Mouse (Mus musculus) forebrain, postnatal 0 days (tissue): ENCODE results near the gene Ddx31. TPM values are rescaled to one million over a fixed set of nuclear protein-coding genes. Genes with fewer than 3 reads are reported as not detected.

ENCODE experiments used
- ATAC-seq: fragments of 200-750 bp; cut with Nextera tagmentation; 2 replicates; pipeline ENCODE4 v1.8.0; 2017; ENCODE audit warnings: mild to moderate bottlenecking, moderate library complexity
- DNase-seq: peaks from one replicate; pipeline ENCODE4 v3.0.0-alpha.2; 2015
- H3K27ac ChIP-seq: fragments of 300-500 bp; sonication (generic); 2 replicates; pipeline ENCODE4 v1.5.1; 2014; ENCODE audit warnings: low read depth, mild to moderate bottlenecking, antibody characterized with exemption, low read length, moderate library complexity, mixed read lengths
- H3K27me3 ChIP-seq: fragments of 300-500 bp; sonication (generic); 2 replicates; pipeline ENCODE4 v1.6.1; 2014; ENCODE audit warnings: mild to moderate bottlenecking, low read length, mixed read lengths; ENCODE audit not compliant: insufficient read depth
- H3K36me3 ChIP-seq: fragments of 300-500 bp; sonication (generic); 2 replicates; pipeline ENCODE4 v1.6.1; 2014; ENCODE audit warnings: mild to moderate bottlenecking, moderate library complexity; ENCODE audit not compliant: insufficient read depth
- H3K4me1 ChIP-seq: fragments of 300-500 bp; sonication (generic); 2 replicates; pipeline ENCODE4 v1.6.1; 2014; ENCODE audit warnings: antibody characterized with exemption; ENCODE audit not compliant: insufficient read depth
- H3K4me2 ChIP-seq: fragments of 300-500 bp; sonication (generic); 2 replicates; pipeline ENCODE4 v1.6.1; 2014; ENCODE audit warnings: low read depth, mild to moderate bottlenecking, moderate library complexity
- H3K4me3 ChIP-seq: fragments of 300-500 bp; sonication (generic); 2 replicates; pipeline ENCODE4 v1.5.1; 2014; ENCODE audit warnings: low read depth, low read length, mixed read lengths
- H3K9ac ChIP-seq: fragments of 300-500 bp; sonication (generic); 2 replicates; pipeline ENCODE4 v1.6.1; 2014; ENCODE audit warnings: mild to moderate bottlenecking
- H3K9me3 ChIP-seq: fragments of 300-500 bp; sonication (generic); 2 replicates; pipeline ENCODE4 v1.6.1; 2016; ENCODE audit warnings: low read length
- CTCF ChIP-seq: sonication (generic); IDR thresholded peaks from 2 replicates; pipeline ENCODE4 v1.5.1; 2016; ENCODE audit warnings: antibody characterized with exemption, control low read depth, low read depth
- WGBS: fragments of 180-500 bp; shearing (Covaris S2); extraction: QIAGEN DNeasy Blood & Tissue Kit; methylation state at CpG from one replicate; pipeline ENCODE4 v1.1.7; 2014; 5-methylcytosine and 5-hydroxymethylcytosine counted together
- polyA plus RNA-seq: library from polyadenylated mRNA; unstranded; fragments of >200 nt; fragmentation: Nextera tagmentation; extraction: Ambion mirVana; gene quantifications from 2 replicates; pipeline ENCODE4 v1.2.1, GENCODE M21; 2015
- total RNA-seq: library from RNA; depleted of rRNA; stranded (reverse); fragments of >200 nt; gene quantifications from 2 replicates; pipeline ENCODE4 v1.2.3, GENCODE M21; 2014

Ddx31 gene
- total and polyA plus RNA-seq, 2 experiments from 2014 or later, result 10.0 to 22.3 TPM

DNA sequence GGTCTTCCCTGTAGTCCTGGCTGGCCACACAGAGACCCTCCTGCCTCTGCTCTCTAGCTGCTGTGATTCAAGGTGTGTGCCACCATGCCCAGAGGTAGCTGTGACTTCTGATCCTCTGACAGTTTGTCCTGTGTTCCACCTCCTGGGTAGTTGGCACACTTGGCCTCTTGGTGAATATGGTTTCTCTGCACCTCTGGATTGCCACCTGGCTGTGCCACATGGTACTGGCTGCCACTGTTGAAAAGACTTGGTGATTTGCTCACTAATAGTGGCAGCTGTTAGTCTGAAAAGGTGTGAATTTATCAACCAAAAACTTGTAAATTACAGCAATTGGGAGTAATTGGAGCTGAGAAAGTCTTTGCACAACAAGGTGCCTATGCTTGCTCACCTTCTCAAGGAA, 23.7 kb downstream of the Ddx31 start:
- H3K4me3 ChIP-seq, result no peak overlapping the region
- peak; percentile 33; the same call in 1 of the 2 replicates for TF ChIP-seq CTCF
- no peak overlapping the region for H3K4me2 ChIP-seq
- H3K9me3 ChIP-seq, result no peaks in the 10 kb centered on the region
- peaks cover 56% of the 10 kb centered on the region for H3K36me3 ChIP-seq
- no peak for ATAC-seq
- H3K27ac ChIP-seq, result no peak overlapping the region
- no peak overlapping the region for H3K9ac ChIP-seq
- H3K27me3 ChIP-seq, result no peaks in the 10 kb centered on the region
- no peaks in the 10 kb centered on the region for H3K4me1 ChIP-seq
- no peak for DNase-seq

DNA sequence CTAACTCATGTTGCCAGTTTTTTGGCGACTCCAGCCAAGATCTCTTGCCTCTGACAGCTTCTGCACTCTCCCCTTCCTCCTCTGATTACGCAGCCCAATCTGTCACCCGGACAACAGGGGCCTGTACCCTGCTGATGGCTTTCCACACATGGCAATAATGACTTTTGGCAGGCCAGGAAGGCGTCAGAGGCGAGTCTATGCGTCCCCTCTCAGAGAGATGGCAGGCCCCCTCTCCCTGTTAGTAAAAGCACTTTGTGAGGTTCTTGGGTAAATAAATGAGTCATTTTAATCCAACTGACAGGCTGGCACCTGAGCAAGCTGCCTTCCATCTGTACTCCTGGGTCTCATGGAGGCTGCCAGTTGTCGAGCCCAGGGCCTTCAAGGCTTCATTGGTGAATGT, 27.3 kb downstream of the Ddx31 start:
- no peak overlapping the region for H3K9ac ChIP-seq
- DNase-seq, result peak; percentile 69
- H3K27me3 ChIP-seq, result no peaks in the 10 kb centered on the region
- H3K4me2 ChIP-seq, result no peak overlapping the region
- no peak for TF ChIP-seq CTCF
- H3K9me3 ChIP-seq, result no peaks in the 10 kb centered on the region
- no peaks in the 10 kb centered on the region for H3K4me1 ChIP-seq
- H3K27ac ChIP-seq, result no peak overlapping the region
- peaks cover 27% of the 10 kb centered on the region for H3K36me3 ChIP-seq
- no peak overlapping the region for H3K4me3 ChIP-seq
- ATAC-seq, result peak; percentile 95
- WGBS, result 47% methylated on average over 7 of the region's 7 CpGs

DNA sequence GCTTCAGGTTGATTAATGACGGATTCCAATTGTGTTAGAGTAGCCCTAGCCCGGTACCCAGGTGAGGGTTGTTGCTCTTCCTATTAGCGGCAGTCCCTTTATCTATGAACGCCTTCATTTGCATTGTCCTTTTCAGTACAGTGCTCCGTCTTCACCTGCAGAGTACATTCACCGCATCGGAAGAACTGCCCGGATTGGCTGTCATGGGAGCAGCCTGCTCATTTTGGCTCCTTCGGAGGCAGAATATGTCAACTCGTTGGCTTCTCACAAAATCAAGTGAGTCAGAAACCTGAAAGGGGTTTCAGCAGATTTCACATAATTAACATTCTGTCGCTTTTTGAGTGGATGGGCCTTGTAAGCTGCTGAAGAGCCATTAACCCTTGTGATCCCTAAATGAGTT, 35.3 kb downstream of the Ddx31 start:
- Histone ChIP-seq H3K36me3 (peaks cover 37% of the 10 kb centered on the region), H3K27ac (peak overlapping the region; percentile 45; the same call in 1 of the 2 replicates), H3K4me1 (peaks cover 2% of the 10 kb centered on the region; the same call in 1 of the 2 replicates), H3K9ac (no peak overlapping the region), H3K4me3 (no peak overlapping the region), H3K27me3 (no peaks in the 10 kb centered on the region), H3K9me3 (no peaks in the 10 kb centered on the region), H3K4me2 (no peak overlapping the region)
- DNase-seq (peak; percentile 44), ATAC-seq (peak; percentile 32; the same call in 1 of the 2 replicates)
- 62% methylated on average over 11 of the region's 11 CpGs for WGBS
- TF ChIP-seq CTCF, result no peak

DNA sequence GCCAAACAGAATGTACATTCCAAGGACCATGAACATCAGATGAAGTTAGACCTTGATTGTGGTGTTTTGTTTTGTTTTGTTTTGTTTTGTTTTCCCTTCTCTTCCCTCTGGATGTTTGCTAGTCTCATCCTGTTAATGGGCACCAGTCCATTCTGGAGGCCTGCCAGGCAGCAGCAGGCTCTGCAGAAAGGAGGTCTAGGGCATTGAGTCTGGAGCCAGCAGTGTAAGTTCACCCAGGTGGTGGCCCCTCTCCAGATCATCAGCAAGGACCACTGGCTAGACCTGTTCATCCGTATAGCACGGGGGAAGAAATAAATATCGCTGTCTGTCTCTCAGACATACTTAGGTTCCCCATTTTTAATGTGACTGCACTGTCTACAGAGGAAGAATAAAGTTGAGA, 41.1 kb downstream of the Ddx31 start:
- no peaks in the 10 kb centered on the region for H3K27me3 ChIP-seq
- 80% methylated on average over 3 of the region's 3 CpGs for WGBS
- no peak overlapping the region for H3K4me3 ChIP-seq
- ATAC-seq (no peak), DNase-seq (no peak)
- no peak overlapping the region for H3K9ac ChIP-seq
- H3K36me3 ChIP-seq, result peaks cover 44% of the 10 kb centered on the region
- H3K27ac ChIP-seq, result no peak overlapping the region
- H3K9me3 ChIP-seq, result no peaks in the 10 kb centered on the region
- no peak for TF ChIP-seq CTCF
- H3K4me1 ChIP-seq, result no peaks in the 10 kb centered on the region
- no peak overlapping the region for H3K4me2 ChIP-seq

DNA sequence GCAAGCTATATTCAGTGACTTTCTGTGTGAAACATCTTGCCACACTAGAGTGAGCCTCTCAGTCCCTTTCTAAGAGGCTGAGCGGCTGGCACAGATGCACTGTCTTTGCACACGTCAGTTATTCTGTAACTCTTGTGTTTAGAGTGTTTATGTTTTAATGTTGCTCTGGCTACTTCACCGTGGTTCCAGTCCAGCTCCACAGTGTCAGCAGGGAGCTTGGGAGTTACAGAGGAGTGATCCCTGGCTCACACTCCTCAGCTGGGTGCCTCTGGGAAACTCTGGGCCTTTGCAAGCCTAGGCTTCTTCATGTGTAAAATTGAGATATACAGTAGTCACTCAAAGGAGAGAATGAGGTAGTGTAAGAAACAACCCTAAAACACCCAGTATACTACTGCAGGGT, 41.8 kb downstream of the Ddx31 start:
- no peaks in the 10 kb centered on the region for H3K4me1 ChIP-seq
- no peak overlapping the region for H3K4me2 ChIP-seq
- no peak overlapping the region for H3K4me3 ChIP-seq
- H3K36me3 ChIP-seq, result peaks cover 41% of the 10 kb centered on the region
- H3K9ac ChIP-seq, result no peak overlapping the region
- H3K27ac ChIP-seq, result no peak overlapping the region
- ATAC-seq (no peak), DNase-seq (no peak)
- 77% methylated on average over 3 of the region's 3 CpGs for WGBS
- TF ChIP-seq CTCF, result no peak
- no peaks in the 10 kb centered on the region for H3K9me3 ChIP-seq
- no peaks in the 10 kb centered on the region for H3K27me3 ChIP-seq

GRCm38 (mm10) chr2:28882826-28883485, 42.8 kb downstream of the Ddx31 start:
- Histone ChIP-seq H3K27me3 (no peaks in the 10 kb centered on the region), H3K36me3 (peaks cover 38% of the 10 kb centered on the region), H3K27ac (no peak overlapping the region), H3K4me3 (no peak overlapping the region), H3K9me3 (no peaks in the 10 kb centered on the region), H3K4me2 (no peak overlapping the region), H3K9ac (no peak overlapping the region), H3K4me1 (no peaks in the 10 kb centered on the region)
- WGBS, result 54% methylated on average over 6 of the region's 6 CpGs
- no peak for ATAC-seq
- no peak for TF ChIP-seq CTCF
- no peak for DNase-seq

- Histone ChIP-seq H3K9me3 (no peaks in the 10 kb centered on the region), H3K4me1 (no peaks in the 10 kb centered on the region), H3K4me2 (no peak overlapping the region), H3K4me3 (no peak overlapping the region), H3K27ac (no peak overlapping the region), H3K27me3 (no peaks in the 10 kb centered on the region), H3K9ac (no peak overlapping the region), H3K36me3 (peaks cover 48% of the 10 kb centered on the region)
- no peak for TF ChIP-seq CTCF
- no peak for ATAC-seq
- WGBS, result 29% methylated on average over 4 of the region's 4 CpGs
- no peak for DNase-seq
Observed at GRCm38 (mm10) chr2:28884914-28885313, 44.7 kb downstream of the Ddx31 start.
